Mouse (Mus musculus) brain, embryonic 14.5 days (tissue): ENCODE results near the gene Slc39a11. TPM values are rescaled to one million over a fixed set of nuclear protein-coding genes. Genes with fewer than 3 reads are reported as not detected.

Source experiments
- DNase-seq: peaks from one replicate; pipeline ENCODE4 v3.0.0-alpha.2; 2011; ENCODE audit warnings: low read depth
- CTCF ChIP-seq: fragments of 200-500 bp; IDR thresholded peaks from 2 replicates; pipeline ENCODE4 v1.5.1; 2012; ENCODE audit warnings: inconsistent platforms, mild to moderate bottlenecking, moderate library complexity, borderline replicate concordance; ENCODE audit not compliant: insufficient read depth, insufficient read length; ENCODE audit errors: extremely low read depth
- POLR2A ChIP-seq: fragments of 200-500 bp; IDR thresholded peaks from 2 replicates; pipeline ENCODE4 v1.6.1; 2012; ENCODE audit warnings: mild to moderate bottlenecking, inconsistent platforms, borderline replicate concordance; ENCODE audit not compliant: poor library complexity, insufficient read depth, insufficient read length, severe bottlenecking; ENCODE audit errors: extremely low read depth
- polyA plus RNA-seq: library from polyadenylated mRNA; depleted of rRNA; stranded (reverse); fragments of >200 nt; gene quantifications from 2 replicates; pipeline ENCODE4 v1.2.3, GENCODE M21; 2012

Gene Slc39a11
- polyA plus RNA-seq, 1 experiment: 24.3 TPM

DNA sequence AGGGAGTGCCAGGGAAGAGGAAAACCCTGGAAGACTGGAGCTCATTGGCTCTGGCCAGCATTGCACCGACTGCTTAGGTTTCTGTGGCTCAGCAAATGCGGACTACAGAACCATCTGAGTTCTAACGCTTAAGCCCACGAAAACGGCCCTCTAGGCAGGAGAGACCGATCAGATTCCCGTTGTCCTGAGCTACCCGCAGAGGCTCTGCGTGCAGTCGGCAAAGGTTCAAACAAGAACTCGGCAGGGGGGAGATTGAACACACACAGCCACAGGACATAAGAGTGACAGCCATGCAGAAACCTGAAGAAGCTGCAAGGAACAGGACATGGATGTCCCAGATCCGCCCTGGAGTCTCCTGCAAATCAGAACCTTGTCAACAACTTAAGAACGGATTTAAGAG lies 286.1 kb downstream of the Slc39a11 start:
- peak; percentile 27 for DNase-seq
- TF ChIP-seq POLR2A: no peak
- TF ChIP-seq CTCF: no peak

DNA sequence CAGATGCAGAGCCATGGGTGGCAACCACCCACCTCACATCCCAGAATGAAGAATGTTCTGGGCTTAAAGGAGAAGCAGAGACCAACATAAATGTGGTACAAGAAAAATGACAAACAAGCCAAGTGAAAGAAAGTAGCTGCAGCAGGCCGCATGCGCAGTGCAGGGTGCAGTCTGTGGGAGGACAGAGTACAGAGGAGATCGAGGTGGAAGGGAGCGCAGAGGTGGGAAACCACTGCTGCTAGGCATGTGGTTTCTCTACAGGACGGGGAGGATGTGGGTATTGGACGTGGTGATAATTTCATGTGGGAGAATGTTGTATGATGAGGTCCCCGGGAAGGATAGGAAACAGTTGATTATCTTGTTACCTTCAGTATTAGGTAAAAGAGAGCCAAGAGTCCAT lies 287.3 kb downstream of the Slc39a11 start:
- no peak for DNase-seq
- TF ChIP-seq POLR2A (no peak), CTCF (no peak)

DNA sequence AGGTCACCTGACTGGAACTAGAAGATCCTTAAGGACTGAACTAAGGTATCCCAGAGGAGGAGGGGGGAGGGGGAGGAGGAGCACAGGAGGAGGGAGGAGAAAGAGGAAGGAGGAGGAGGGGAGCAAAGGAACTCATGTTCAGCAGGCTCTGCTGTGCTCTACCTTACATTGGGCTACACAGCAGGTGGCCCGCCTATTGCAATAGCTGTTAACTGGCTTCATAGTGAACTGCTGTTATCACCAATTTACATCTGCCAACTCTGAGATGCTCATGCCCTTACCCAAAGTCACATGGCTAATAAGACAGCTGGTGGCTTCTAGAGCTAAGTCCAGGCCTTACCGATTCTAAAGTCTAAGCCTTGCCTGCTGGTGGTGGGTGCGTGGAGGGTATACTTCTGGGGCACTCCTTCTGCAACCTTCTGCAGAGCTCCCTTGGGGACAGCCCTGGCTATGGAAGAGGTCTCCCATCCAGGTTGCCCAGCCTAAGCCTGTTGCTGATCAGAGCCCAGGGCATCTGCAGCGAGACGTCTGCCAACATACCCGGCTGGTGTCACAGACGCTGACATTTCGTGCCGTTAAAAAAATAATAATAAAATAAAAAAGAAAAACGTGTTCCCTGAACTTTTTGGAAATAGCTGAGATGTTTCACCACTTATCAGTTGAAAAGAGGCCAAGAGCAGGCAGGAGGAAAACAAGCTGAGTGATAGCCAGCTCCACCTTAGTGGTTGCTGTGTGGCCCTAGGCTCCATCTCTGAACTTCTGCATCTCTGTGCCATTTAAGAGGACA lies 289.6 kb downstream of the Slc39a11 start:
- peak; percentile 40 for DNase-seq
- TF ChIP-seq CTCF (no peak), POLR2A (no peak)

DNA sequence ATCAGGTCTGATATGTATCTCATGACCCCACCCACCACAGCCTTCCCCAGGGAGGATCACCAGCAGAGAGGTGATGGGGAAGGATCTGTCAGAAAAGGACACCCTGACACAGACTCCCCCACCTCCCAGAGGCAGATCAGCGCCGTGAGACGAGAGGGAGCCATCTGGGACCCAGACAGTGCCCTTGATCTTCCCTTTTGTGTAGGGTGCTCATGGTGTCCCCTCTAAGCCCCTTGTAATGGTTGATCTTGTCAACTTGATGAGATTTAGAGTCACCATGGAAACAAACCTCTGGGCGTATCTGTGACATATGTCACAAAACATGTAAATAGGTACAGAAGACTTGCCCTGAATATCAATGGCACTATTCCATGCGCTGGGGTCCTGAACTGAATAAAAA lies 293.9 kb downstream of the Slc39a11 start:
- TF ChIP-seq CTCF (no peak), POLR2A (no peak)
- no peak for DNase-seq

DNA sequence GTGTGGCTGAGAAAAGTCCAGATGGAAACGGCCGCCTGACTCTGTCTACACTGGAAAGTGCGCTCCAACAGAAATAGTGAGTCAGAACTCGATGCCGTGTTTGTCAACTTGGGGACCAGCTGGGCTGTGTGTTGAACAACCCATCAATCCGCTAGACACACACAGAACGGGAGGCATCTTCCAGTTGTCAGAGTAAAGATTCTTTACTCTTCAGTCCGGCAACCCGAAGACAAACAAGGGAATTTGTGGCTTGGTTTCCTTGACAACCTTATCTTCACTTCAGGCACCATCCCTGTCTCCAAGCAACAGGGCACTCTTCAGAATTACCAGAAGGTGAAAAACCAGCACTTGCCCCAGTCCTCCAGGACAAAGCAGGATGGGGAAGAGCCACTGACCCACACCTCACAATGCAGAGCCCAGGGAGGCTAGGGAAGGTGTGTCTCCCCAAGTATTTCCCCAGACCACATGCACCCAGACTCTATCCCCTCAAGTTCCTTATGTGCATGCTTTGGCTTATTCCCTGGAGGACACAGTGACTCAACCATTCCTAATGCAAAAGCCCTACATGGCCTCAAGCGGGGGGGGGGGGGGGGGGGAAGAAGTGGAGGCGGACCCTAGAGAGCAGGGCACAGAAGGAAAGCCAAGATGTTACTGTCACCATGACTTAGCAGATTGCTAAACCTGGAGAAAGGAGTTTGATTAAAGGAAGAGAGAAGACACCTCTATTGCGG lies 297.6 kb downstream of the Slc39a11 start:
- DNase-seq: peak; percentile 71
- TF ChIP-seq CTCF (no peak), POLR2A (no peak)

DNA sequence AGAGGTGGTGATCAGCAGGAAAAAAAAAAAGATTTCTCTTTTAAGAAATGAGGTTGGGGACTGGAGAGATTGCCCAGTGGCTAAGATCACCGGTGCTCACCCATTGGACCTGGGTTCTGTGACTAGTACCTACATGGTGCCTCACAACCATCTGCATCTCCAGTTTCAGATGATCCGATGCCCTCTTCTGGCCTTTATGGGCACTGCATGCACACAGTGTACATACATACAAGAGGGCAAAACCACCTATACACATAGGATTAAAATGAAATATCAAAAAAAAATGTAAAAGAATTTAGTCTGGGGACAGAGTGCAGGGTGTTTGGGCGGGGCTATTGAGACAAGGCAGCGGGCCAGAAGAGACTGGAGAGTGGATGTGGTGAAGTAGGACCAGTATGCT lies 299.3 kb downstream of the Slc39a11 start:
- DNase-seq: no peak
- TF ChIP-seq POLR2A (no peak), CTCF (peak; percentile 19; the same call in 1 of the 2 replicates)

DNA sequence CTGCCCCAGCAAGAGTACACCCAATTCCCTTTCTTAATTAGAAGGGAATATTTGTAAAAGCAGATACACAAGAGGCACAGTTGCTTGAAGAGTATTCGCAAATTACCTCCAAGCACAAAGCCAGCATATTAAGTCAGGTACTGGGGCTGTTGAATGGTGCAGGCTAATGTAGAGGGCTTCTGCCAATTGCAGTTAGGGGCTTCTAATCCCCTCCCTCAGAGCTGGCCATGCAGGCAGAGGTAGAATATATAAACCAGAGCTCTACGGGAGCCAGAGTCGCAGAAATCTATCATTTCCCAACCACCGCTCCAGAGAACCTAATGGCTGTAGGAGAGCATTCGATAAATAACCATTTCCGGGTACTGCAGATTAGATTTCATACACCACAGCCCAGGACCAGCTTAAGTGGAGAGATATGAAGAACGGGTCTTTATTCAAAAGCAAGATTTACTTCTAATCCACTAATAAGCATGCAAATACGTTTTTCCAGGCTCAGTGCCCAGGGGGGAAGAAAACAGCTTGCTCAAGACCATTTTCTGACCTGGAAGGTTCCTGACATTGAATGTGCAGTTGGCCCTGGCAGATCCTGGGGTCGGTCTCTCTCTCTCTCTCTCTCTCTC lies 302.9 kb downstream of the Slc39a11 start:
- TF ChIP-seq POLR2A (no peak), CTCF (no peak)
- peak; percentile 83 for DNase-seq

DNA sequence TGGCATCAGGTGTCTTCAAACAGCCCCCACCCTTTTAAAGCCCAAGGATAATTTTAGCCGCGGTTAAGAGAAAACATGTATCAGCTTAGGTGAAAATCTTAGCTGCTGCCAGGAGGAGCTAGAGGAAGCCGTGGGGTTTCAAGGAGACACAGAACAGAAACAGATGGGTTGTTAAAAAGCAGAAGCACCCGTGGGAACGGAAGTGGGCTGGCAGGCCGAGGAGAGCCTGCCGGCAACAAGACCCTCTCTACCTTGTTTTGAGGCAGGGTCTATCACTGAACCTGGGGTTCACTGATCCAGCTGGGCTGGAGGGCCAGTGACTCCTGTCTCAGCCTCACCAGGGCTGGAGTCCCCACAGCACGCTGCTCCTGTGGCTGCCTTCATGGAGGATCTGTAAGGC lies 310.1 kb downstream of the Slc39a11 start:
- no peak for TF ChIP-seq POLR2A
- no peak for TF ChIP-seq CTCF
- no peak for DNase-seq

DNA sequence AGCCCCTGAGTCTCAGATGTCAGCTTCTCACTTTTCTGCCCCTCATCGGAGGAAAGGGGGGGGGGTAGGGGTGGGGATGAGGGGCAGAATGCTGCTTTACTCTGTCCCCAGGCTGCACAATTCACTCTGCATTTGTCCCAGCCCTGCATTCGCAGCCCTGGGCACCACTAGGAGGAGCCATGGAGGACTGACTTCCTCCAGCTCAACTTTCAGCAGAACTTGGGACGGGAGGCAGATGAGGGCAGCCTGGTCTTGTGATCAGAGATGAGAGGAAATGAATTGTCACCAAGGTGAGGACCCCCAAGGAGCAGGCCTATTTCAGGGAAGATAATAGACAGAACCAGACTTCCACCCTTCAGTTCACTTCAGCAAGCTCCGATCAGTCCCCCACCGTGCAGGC lies 311.3 kb downstream of the Slc39a11 start:
- no peak for DNase-seq
- TF ChIP-seq POLR2A (no peak), CTCF (peak; percentile 31; the same call in 1 of the 2 replicates)

DNA sequence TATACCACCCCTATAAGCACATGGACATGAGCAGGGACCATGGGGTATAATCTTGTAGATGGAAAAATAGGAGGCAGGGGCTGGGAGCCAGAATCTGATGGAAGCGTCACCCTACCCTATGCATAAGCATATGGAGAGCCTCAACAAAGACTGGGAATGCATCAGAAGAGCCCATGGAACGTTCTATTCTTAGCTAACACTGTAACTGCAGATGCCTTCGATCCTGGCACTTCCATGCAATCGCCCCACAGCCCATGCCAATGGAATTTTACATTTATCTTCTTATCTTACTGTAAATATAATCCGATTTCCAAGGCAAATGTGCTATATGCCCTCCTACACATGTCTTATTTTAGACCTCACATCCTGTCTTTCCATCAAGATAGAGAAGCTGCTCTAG lies 314.2 kb downstream of the Slc39a11 start:
- no peak for DNase-seq
- no peak for TF ChIP-seq POLR2A
- no peak for TF ChIP-seq CTCF

DNA sequence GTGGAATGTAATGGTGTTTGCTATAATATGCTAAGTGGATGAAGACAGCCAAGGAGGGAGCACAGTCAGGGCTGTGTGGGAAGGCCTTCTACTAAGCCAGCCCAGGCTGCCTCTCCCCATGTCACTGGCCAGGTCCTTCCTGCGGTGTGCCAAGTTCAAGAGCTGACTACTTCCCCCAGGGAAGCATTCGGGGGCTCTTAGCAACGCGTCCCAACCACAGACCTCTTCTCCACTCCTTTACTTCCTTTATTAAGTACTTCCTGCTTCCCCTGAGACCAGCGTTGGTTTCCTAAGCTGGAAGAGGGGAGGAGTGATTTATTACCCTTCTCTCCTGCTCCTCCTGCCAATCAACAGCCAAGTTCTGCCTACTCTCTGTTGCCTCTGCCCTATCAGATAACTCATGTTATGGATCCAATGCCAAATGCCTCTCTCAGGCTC lies 315.4 kb downstream of the Slc39a11 start:
- no peak for TF ChIP-seq CTCF
- no peak for TF ChIP-seq POLR2A
- DNase-seq: no peak
